Mouse (Mus musculus) lung, postnatal 0 days (tissue): ENCODE data around the gene Trappc10.

Experiments
- CTCF ChIP-seq: IDR thresholded peaks from 2 replicates; pipeline ENCODE4 v1.5.1; 2016; ENCODE audit warnings: antibody characterized with exemption, mild to moderate bottlenecking
- EP300 ChIP-seq: IDR thresholded peaks from 2 replicates; pipeline ENCODE4 v1.6.1; 2016; ENCODE audit warnings: antibody characterized with exemption, mild to moderate bottlenecking, control low read depth

DNA sequence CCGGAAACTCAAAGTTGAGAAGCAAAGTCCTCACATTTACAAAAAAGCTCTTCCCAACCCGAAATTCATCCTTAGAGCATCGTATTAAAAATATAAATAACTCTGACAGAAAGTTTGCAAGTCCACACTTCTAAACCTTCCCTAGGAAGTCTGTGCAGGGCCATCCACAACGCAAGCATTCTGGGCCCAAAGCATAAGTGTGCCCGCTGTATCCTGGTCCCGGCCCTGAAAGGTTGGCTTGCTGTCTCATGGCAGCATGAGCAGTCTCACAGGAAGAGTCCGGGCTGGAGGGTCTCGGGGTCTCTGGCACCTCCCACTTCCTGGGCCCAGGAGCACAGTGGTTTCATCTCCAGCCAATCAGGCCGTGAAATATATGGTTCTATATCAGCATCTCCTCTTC lies 72.9 kb downstream of the Trappc10 start:
- TF ChIP-seq CTCF: no peak
- TF ChIP-seq EP300: no peak
